Mouse (Mus musculus) adrenal gland, postnatal 25 days (tissue): ENCODE measurements around the gene Fignl2. TPM values are rescaled to one million over a fixed set of nuclear protein-coding genes. Genes with fewer than 3 reads are reported as not detected.

Experiments used
- DNase-seq: peaks from one replicate; pipeline ENCODE4 v3.0.0; 2021; ENCODE audit warnings: mixed read lengths
- total RNA-seq: library from RNA; stranded (reverse); gene quantifications from 2 replicates; pipeline ENCODE4 v1.2.3, GENCODE M21; 2021

Fignl2 gene
- total RNA-seq, 1 experiment from 2014 or later, result 10.2 TPM

DNA sequence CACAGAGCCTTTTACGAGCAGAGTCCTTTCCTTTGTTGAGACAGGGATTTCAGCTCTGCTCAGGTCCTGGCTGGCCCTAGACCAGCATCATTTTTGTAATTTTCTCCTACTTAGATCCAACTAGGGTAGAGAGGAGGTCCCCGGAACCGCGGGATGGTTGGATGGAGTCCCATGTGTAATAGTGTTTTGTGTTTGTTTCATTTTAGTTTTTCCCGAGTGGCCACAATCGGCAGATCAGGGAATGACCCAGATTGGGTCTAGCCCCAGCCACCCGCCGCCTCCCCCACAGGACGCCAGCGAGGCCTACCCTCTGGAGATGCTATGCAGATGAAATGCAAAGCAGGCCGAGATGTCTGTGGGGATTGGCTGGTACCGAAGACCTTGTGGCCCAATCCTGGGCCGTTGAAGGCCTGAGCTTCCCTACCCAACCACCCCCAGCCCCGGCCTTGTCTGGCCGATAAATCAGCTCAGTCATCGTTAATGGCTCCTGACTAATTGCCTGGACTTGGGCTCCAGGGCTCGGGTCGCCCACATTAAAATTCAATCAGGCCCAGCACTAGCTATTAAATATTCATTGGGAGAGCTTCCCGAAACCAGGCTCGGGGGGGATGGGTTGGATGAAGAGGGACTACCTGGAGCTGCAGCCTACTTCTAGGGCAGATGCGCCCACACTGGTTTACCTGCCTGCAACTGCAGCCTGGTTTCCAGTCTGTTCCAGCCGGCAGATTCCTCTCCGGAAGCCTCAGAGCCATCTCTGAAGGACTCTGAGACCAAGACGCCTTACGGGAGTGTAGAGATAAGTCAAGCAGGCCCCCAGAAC is 14.7 kb upstream of the Fignl2 start:
- peak; percentile 58 for DNase-seq

DNA sequence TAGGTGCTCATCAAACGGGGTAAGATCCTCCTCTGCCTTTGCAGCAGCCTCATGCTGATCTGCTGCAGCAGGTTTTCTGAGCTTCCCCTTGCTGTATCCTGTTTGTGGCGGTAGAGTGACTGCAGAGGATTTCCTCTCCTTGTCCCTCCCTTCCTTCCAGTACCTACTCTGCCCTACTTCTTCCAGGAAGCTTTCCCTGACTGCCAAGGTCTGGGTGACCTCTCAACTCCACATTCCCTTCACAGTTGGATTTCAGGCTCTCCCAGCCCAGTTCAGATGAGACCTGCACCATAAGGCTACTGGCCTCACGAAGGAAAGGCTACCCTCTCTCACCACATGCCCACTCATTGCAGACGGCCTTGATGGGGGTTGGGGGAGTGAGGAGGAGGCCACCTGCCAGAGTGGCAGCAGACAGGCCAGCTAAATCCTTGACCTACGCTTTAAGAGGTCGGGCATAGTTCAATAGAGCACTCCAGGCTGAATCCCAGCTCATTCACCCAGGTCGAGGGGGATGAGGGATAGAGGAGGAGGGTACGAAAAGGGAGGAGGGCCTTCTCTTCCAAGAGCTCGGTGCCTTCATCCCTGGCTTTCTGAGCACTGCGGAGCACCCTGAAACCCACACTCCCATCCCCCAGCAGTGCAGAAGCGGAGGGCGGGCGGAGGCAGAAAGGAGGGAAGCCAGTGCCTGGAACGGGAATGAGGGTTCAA is 13.9 kb upstream of the Fignl2 start:
- no peak for DNase-seq

DNA sequence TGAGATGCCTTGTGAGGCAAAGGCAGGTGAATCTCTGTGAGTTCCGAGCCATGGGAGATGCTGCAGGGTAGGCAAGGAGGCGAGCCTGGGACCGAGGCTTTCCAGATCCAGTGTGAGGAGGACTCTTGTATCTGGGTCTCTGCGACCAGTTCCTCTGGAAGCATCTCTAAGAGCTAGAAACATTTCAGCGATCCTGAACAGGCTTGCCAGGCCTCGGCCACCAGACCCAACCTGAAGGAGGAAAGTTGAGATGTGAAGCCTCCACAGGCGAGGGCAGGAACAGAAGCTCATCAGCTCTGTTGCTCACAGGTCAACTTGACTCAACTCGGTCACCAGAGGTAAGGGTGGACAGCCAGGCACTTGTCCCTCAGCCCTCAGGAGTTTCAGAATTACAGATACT is 13.2 kb upstream of the Fignl2 start:
- no peak for DNase-seq

DNA sequence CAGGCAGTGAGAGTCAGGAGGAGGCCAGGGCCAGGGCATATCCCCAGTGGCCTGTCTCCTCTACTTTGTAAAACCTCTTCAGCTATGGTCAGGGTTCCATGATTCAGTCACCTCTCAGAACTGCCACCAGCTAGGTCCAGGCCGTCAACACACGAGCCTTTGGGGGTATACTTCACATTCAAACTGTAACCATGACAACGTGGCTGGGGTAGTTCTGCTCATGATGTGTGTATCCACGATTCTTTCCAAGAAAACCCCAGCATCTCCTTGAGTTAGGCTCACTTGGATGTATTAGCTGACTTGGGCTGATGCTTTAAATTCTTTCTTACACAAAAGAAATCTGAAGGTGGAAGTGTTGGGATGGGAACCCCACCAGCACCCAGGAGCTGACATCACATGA is 9.9 kb upstream of the Fignl2 start:
- DNase-seq, result no peak

DNA sequence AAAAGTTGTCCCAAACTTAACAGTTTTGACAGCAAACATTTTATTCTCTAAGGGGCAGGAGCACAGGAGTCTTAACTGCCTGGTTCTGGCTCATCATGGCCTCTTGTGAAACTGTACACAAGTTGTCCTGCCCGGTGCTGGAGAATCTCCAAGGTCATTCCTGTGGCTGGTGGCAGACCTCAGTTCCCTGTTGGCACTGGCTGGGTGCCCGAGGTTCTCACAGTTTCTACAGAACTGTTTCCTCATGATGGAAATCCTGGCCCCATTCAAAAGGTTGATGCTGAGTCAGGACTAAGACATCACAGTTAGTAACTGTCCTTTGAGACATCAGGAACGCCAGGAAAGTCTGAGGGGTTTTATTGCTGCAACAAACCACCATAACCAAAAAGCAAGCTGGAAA is 8.6 kb upstream of the Fignl2 start:
- peak; percentile 89 for DNase-seq

DNA sequence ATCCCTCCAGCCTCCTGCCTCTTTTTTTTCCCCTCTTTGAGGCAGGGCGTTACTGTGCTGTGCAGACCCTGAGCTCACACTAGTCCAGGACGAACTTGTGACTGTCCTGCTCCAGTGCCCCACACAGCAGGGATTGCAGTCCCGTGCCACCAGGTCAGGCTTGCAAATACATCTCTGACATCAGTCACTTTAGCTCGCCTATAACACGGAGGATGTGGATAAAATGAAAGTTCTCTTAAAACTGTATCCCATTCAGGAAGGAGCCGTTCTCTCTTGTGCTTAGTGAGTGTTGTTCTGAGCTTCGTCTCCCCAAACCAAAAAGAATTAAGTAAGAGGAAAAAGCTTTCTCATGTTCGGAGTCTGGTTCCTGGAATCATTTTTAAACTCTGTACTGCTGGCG is 8.1 kb upstream of the Fignl2 start:
- no peak for DNase-seq

DNA sequence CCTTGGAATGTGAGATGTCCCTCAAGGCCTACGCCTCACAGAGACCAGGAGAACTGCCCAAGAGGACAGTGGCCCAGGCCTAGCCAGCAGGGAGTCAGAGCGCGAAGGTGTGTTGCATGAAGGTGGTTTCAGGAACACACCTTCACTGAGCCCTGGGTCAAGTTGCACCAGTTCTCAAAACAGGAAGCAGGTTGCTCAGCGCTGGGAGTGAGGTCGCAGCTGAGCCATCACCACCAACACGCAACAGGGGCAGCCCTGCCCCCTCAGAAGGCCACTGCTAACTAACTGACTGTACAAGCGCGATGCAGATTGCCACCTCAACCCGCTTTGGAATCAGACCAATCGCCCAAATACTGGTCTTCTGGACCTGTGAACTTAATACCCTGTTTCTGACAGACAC is 6.1 kb upstream of the Fignl2 start:
- no peak for DNase-seq

DNA sequence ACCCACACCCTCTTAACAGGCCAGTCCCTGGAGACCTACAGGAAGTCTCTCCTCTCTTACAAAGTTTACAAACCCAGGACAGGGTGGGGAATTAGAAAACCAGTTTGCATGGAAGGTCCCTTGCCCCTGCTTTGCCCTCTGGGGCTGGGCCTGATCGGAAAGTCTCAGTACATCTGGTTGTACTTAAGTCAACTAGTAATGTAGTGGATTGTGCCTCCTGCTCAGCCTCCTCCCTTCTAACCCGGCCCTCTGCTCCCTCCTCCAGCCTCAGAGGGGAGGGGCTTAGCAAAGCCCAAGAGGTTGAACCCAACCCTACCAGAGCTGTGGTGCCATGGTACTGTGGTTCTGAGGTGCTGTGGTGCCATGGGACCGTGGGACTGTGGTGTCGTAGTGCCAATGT is 3.9 kb upstream of the Fignl2 start:
- DNase-seq, result no peak

DNA sequence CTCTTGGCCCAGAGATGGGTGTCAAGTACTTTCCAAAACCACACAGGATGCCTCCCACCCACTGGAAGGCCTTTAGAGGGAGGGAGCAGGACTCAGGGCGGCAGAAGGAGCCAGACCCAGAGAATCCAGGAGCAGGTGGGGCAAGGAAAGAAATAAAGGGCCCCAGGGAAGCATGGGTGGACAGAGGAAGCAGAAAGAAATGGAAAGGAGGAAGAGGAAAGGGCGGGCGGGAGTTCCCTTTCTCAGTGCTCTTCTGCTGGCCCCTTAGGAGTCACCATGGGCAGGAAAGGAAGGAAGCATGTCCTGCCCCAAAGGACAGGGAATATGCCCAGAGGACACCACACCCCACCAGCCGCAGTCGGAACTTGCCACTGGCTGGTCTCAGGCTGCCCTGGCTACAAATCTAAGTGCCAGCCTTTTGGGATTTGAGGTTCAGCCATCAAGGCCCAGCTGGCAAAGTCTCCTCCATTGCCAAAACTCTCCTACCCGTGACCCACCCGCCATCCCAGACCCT is 2.7 kb upstream of the Fignl2 start:
- DNase-seq, result no peak

DNA sequence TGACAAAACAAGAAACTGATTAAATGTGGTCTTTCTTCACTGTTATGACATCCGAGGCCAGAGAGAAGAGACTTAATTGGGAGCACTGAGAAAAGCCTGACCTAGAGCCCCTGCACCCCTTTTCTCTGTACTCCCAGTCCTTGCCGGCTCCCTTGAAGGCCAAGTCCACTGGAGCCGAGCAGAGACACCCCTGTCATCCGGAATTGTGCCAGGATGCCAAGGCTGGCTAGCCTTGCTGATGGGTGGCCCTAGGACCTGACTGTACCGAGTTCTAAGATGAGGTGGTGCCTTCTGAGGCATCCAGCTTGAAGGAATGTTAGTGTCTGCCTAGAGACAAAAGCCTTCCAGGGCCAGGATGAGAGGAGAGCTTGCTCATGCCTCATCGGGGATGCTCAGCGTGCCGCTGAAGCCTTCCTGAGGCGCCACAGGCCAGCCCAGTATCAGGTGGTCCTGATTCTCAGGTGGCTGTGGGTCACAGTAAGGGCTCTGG is 1.7 kb upstream of the Fignl2 start:
- no peak for DNase-seq

DNA sequence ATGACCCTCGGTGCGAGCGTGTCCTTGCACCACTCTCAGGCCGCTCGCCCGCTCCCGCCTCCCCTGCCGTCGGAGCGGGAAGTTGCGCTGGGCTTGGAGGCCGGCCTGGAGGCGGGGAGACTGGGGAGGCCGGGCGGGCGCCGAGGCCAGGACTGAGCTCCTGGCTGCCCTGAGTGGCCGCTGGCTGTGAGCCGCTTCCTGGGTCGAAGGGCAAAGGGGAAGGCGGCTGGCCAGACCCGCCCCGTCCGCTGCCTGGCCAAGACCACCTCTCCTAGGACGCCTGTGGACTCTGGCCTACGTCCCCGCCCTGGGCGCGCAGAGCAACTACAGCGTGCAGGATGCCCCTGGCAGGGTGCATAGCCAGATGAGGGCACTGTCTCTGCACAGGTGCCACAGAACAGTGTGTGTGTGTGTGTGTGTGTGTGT is 377 bp upstream of the Fignl2 start:
- peak; percentile 92 for DNase-seq

DNA sequence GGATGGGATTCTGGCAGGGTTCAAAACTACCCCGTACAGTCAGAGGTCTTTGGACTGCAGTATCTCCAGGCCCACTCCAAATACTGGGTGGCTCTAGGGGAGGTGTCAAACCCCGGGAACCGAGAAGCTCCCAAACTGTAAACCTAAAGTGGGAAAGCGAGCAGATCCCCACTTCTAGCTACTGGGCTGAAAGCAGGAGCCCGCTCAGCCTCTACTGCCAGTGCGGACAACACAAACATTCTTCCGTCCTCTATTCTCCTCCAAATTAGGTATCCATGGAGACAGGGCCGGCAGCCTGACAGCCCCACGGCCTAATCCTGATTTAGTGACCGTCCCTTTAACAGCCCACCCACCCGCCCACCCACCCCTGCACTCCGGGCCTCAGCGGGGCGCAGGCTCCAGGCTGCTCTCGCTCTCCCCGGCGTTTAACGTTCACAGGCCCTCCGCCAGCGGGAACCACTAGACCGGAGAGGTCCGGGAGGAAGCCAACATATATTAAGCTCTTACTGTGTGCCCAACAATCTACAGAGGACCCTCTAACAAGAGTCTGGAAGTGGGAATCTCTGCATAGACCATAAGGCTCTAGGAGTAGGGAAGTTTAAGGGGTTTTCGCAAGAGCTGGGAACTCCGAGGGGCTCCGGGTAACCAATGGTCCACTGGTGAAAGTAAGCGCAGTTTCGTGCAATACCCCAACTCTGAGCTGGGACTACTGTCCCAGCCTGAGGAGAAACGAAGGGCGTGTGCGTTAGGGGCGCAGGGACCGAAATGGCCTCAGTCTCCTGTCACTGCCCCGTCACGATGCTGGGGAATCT is 1.2 kb downstream of the Fignl2 start:
- no peak for DNase-seq

DNA sequence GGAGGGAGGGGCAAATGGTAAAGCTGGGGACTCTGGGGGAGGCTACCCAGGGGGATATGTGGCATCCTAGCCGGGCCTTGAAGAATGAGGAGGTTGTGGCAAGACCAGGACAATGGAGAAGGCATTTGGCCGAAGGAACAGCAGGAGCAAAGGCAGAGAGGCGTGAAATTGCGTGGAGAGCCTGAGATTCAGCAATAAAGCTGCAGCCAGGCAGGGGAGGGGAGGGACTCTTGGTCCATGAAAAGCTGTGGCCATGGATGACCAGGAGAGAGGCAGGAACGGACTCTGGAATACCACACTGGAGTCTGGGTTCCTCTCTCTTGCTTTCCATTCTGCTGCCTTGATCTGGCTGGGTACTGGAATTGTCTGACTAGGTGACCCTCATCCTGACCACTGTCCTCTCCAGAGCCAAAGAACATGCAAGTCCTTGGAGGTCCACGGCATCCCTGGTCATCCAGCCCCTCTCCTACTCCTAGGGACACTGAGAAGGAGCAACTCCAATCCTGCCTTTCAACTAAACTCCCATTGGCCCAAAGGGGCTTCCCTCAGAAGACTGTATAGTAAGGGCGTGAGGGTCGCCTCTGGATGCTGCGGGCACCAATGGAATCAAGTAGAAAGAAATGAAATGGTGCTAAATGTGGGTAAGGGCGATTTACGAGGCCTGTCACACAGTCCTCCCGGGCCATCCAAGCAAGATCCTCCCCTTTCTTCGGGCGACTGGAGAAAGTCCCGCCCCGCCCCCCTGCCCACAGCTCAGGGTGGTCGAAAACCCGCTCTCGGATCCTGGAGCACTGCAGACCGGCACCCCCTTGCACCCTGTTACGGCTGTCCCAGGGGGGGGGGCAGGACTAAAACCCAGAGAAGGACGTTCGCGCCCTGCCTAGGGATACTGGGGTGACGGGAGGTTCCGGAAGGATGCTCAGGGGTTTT is 2.0 kb downstream of the Fignl2 start:
- no peak for DNase-seq

DNA sequence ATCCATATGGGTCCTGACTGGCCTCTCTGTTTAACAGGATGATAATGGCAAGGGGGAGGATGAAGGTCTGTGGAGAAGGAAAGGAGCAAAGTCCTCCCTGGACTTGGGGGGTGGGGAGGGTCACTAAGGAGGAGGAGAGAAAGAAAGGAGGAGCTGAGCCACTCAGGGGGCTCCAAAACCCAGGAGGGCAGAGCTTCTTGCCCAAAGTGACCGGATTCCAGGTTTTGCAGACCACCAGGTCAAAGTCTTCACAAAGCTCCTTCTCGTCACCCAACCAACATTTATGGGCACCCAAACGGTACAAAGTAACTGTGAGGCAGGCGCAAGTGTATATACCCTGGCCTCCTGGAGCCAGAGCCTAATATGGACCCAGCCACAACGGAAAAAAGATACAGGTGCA is 2.7 kb downstream of the Fignl2 start:
- no peak for DNase-seq

DNA sequence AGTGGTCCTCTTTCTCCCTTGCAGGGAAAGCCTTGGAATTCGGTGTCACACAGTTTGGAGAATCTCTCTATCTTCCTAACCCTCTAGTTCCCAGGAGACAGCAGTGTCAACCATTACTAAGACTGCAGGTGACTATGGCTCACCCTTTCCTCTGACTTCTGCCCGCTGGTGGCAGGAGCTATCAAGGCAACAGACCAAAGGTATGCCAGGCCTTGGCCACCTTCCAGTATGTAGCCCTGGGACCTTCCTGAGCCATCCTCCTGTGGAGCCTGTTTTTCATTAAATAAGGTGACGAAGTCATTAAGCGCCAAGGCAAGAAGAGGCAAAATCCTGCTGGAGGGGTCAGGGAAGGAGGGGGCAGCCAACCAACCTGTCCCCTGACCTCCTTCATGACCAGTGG is 3.2 kb downstream of the Fignl2 start:
- DNase-seq, result no peak

DNA sequence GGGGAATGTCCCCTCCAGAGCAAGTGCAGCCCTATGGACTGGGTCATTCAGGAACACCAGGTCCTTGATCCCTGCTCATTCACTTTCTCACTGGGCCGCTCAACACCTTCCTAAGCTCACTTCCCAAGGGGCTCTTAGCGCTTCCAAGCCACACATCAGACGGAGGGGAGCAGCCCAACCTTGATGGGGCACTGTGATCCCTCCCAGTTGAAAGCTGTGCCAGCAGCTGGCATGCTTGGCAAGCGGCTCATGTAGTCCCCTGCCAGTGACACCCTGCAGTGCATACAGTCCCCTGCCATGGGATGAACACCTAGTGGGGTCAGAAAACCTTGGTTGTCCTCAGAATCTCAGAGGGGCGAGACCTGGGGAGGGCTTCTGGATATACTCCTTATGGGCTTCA is 4.3 kb downstream of the Fignl2 start:
- no peak for DNase-seq

DNA sequence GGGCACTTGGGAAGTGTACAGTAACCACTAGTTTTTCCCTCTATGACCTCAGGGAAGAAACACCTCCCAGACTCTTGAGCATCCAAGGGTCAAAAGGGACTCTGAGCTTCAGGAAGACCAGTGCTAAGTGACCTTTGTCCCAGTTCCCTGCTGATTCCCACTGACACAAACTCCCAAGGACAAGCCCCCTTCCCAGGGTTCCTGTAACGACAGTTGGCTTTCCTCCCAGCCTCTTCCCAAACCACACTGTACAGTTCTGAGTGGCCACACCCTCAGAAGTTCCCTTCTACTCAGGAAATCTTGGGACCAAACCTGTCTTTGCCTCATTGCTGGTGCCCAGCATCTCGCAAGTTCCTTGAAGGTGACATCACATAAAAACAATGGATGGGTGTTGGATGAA is 5.6 kb downstream of the Fignl2 start:
- no peak for DNase-seq

DNA sequence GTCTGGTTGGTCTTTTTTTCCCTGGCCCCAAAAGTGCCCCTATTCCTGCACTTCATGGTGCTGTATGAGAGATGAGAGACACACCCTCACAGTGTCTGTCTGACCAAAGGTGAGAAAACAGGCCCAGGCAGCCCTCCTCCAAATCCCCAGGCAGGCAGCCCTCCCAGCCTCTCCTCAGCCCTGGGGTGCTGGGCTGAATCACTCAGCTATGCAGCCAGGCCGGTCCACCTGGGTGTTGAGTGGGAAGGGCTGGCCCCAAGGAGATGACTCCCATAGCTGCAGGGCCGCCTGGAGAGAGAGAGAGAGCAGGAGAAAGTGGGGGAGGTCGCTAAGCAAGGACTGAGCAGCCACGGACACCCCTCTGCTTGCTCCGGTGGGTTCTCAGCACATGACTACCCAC is 7.6 kb downstream of the Fignl2 start:
- DNase-seq, result no peak

DNA sequence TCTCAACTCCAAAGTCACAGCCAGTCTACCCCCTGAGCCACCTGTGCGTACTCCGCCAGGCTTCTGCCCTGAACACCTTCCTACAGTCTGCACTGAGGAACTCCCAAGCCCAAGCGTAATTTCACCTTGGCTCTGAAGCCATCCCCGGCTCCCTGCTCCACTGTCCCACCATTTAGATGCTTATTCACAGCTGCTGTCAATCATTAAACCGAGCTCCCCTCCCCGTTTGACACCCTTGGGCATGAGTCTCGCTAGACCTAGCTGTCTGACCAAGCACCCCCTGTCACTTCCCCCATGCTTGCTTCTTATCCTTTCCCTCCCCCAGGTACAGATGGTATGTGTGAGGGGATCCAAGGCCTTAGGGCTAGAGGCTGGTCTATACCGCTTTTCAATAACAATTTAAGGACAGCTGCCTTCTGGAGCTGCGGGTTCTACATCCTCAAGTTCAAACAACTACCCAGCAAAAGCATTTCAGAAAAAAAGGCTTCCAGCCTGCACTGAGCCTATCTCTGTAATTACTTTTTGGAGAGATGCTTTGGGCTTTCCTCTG is 8.7 kb downstream of the Fignl2 start:
- DNase-seq, result no peak

DNA sequence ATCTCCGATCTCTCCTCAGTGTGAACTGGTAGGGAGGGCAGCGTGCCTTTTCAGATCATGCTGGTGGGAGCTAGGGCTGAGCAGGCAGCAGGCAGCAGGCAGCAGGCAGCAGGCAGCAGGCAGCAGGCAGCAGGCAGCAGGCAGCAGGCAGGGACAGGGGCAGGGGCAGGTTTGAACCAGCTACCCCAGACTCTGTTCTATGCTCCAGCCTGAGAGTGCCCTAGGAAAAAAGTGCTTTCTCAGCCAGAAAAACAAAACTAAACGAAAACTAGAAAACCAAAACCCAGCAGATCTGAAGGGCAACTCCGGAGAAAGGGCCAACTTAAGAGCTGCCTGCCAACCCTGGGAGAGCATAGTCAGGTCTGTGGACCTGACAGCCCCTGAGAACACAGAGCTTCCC is 9.7 kb downstream of the Fignl2 start:
- DNase-seq, result no peak

DNA sequence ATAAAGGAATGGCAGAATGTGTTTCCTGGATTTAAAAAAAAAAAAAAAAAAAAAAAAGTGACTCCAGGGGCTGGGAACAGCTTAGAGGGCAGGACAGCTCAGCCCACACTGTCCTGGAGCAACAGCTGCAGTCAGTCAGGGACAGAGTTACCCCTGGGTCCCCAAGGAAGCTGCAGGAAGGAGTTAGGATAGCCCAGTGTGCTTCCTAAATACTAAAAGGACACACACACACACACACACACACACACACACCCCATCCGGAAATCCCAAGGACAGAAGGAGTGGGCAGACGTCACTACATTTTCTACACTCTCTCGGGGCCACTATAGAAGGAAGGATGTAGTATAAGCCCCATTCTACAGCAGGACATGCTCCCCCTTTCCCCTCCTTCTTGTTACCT is 10.3 kb downstream of the Fignl2 start:
- DNase-seq, result no peak
